Mouse (Mus musculus): ENCODE measurements around the gene Spocd1. TPM values are rescaled to one million over a fixed set of nuclear protein-coding genes. Genes with fewer than 3 reads are reported as not detected.

Gene Spocd1
- total and polyA plus RNA-seq, 3 experiments = 0.03 TPM; not detected in 2

DNA sequence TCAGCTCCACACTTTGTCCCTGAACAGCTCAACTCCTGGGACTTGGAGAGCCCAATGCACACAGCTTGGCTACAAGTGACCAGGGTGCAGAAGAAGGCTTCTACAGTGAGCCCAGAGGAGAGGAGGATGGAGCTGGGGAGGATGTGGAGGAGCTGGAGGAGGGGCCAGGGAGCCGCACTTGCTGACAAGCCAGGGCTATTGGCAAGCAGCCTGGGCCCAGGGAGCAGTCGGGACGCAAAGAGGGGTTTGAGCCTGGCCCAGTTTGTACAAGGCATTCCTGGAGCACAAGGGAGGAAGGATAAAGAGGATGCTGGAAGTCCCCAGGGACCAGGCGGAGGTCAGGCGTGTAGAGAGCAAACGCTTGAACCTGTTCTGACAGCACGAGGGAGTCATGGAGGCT, 42.9 kb downstream of the Spocd1 start:
- H3K4me1 ChIP-seq (ENCODE audit: control insufficient read depth in 1 of 2, insufficient read depth in 2 of 2, low read length in 2 of 2) = no peaks in the 10 kb centered on the region
- no peaks in the 10 kb centered on the region for H3K9me3 ChIP-seq (replicated peaks; ENCODE audit: insufficient read depth, low read length)
- no peak for DNase-seq (ENCODE audit: low read depth, low spot score)
- no peak overlapping the region for H3K9ac ChIP-seq (ENCODE audit: control insufficient read depth, low read depth, low read length, poor library complexity, severe bottlenecking)
- TF ChIP-seq USF1 (IDR thresholded peaks at IDR 0.05; ENCODE audit: low read depth, low read length) (no peak), TBP (IDR thresholded peaks at IDR 0.05; ENCODE audit: low read depth, low read length) (no peak), MYB (IDR thresholded peaks at IDR 0.05; ENCODE audit: low read depth, low read length) (no peak), GATA1 (IDR thresholded peaks at IDR 0.05; ENCODE audit: low read depth, low read length) (no peak), MXI1 (IDR thresholded peaks at IDR 0.05; ENCODE audit: low read depth, low read length) (no peak), RAD21 (IDR thresholded peaks at IDR 0.05; ENCODE audit: low read depth, low read length) (no peak), POLR2A (IDR thresholded peaks at IDR 0.05; ENCODE audit: control insufficient read depth in 1 of 2, insufficient read depth in 1 of 2, low read depth in 1 of 2, low read length in 2 of 2, poor library complexity in 1 of 2) (no peak), UBTF (IDR thresholded peaks at IDR 0.05; ENCODE audit: borderline replicate concordance, insufficient read depth, low read depth, low read length) (no peak), POLR2AphosphoS2 (IDR thresholded peaks at IDR 0.05; ENCODE audit: low read length) (no peak), ETS1 (IDR thresholded peaks at IDR 0.05; ENCODE audit: low read depth, low read length) (no peak), SMC3 (IDR thresholded peaks at IDR 0.05; ENCODE audit: low read depth, low read length) (no peak), CHD2 (IDR thresholded peaks at IDR 0.05; ENCODE audit: low read length) (no peak), KAT2A (conservative IDR thresholded peaks at IDR 0.05; ENCODE audit: low read depth, low read length) (no peak), NELFE (IDR thresholded peaks at IDR 0.05; ENCODE audit: low read depth, low read length) (no peak), HCFC1 (IDR thresholded peaks at IDR 0.05; ENCODE audit: low read depth, low read length) (no peak), MEF2A (IDR thresholded peaks at IDR 0.05; ENCODE audit: extremely low read depth, insufficient replicate concordance, low read depth, low read length, poor library complexity, severe bottlenecking) (no peak), MAZ (IDR thresholded peaks at IDR 0.05; ENCODE audit: low read depth, low read length) (no peak), TAL1 (IDR thresholded peaks at IDR 0.05; ENCODE audit: low read length) (no peak)
- no peaks in the 10 kb centered on the region for H3K36me3 ChIP-seq (ENCODE audit: control insufficient read depth in 1 of 2, insufficient read depth in 2 of 2, low read length in 2 of 2)
- H3K79me2 ChIP-seq (ENCODE audit: control insufficient read depth, insufficient read depth, low read length, poor library complexity) = no peaks in the 10 kb centered on the region
- no peak overlapping the region for H3K4me3 ChIP-seq (ENCODE audit: control insufficient read depth in 1 of 2, insufficient read depth in 1 of 2, low read depth in 2 of 2, low read length in 2 of 2)
- H3K27ac ChIP-seq (ENCODE audit: control insufficient read depth, low read depth, low read length) = no peak overlapping the region
- peaks cover 0 to 9% of the 10 kb centered on the region in 2 experiments for H3K27me3 ChIP-seq (ENCODE audit: control insufficient read depth in 1 of 2, insufficient read depth in 2 of 2, low read length in 2 of 2)

DNA sequence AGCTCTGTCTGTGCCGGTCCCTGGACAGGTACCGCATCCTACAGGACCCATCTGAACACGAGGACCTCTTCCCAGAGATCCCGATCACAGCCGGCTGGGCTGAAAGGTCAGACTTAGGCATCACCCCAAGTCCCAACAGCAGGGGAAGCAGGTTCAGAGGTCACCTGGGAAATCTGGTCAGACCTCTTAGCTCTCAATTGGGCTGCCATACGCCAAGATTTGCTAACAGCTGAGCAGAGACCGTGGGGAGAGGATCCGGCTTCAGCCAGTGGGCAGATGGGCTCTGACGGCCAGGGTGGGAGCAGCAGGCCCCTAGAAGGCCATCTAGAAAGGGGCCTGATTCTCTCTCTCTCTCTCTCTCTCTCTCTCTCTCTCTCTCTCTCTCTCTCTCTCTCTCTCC, 45.2 kb downstream of the Spocd1 start:
- H3K4me1 ChIP-seq (ENCODE audit: control insufficient read depth in 1 of 2, insufficient read depth in 2 of 2, low read length in 2 of 2) = no peaks in the 10 kb centered on the region
- H3K27ac ChIP-seq (ENCODE audit: control insufficient read depth, low read depth, low read length) = no peak overlapping the region
- H3K79me2 ChIP-seq (ENCODE audit: control insufficient read depth, insufficient read depth, low read length, poor library complexity) = no peaks in the 10 kb centered on the region
- DNase-seq (ENCODE audit: low read depth, low spot score) = no peak
- H3K4me3 ChIP-seq (ENCODE audit: control insufficient read depth in 1 of 2, insufficient read depth in 1 of 2, low read depth in 2 of 2, low read length in 2 of 2) = no peak overlapping the region
- peaks cover 0 to 7% of the 10 kb centered on the region in 2 experiments for H3K27me3 ChIP-seq (ENCODE audit: control insufficient read depth in 1 of 2, insufficient read depth in 2 of 2, low read length in 2 of 2)
- H3K36me3 ChIP-seq (ENCODE audit: control insufficient read depth in 1 of 2, insufficient read depth in 2 of 2, low read length in 2 of 2) = no peaks in the 10 kb centered on the region
- no peaks in the 10 kb centered on the region for H3K9me3 ChIP-seq (replicated peaks; ENCODE audit: insufficient read depth, low read length)
- TF ChIP-seq ETS1 (IDR thresholded peaks at IDR 0.05; ENCODE audit: low read depth, low read length) = no peak
- TF ChIP-seq CHD1 (IDR thresholded peaks at IDR 0.05; ENCODE audit: low read depth, low read length) = no peak
- TF ChIP-seq TCF12 (IDR thresholded peaks at IDR 0.05; ENCODE audit: low read depth, low read length) = no peak
- TF ChIP-seq MEF2A (IDR thresholded peaks at IDR 0.05; ENCODE audit: extremely low read depth, insufficient replicate concordance, low read depth, low read length, poor library complexity, severe bottlenecking) = no peak
- TF ChIP-seq ZC3H11A (IDR thresholded peaks at IDR 0.05; ENCODE audit: low read depth, low read length) = no peak
- H3K9ac ChIP-seq (ENCODE audit: control insufficient read depth, low read depth, low read length, poor library complexity, severe bottlenecking) = no peak overlapping the region
